ENCODE assay signal across 25 mouse cellular contexts in the genomic region with DNA sequence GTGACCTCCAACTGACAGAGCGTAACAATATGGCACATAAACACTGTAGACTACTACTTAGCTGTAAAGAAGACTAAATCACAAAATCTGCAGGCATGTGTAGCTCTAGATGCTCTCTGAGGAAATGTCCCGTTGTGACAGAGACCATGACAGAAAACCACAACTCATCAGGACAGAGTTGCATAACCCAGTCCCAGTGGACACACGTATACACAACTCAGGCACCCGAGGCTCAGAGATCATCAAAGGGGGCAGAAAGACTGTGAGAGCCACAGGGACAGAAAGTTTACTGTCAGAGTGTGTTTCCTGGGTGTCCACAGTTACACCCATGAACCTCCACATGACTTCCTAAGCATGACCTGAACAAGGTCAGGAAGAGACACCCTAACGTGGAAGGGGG. TPM values are rescaled to one million over a fixed set of nuclear protein-coding genes. Genes with fewer than 3 reads are reported as not detected.
DNase-seq lines count a peak whose midpoint lies in the region; ATAC-seq and TF ChIP-seq lines count a peak whose summit lies in the region.
"Had no signal": no experiment of that assay in that cellular context is flagged by ENCODE, and none has a peak within 500 bp of the region (broad histone marks: within the 10 kb centered on the region; RNA-seq: fewer than 3 reads in every experiment).

No protein-coding gene starts in this region.

- peak; percentile 33 for ATAC-seq in liver, postnatal 0 days
- ATAC-seq in liver, embryonic 11.5 days (replicated peaks; ENCODE audit: low FRiP score) = no peak
- ATAC-seq in granulocyte monocyte progenitor cell, adult 5-6 weeks (replicated peaks; ENCODE audit: poor library complexity, severe bottlenecking) = peak; percentile 100
- peak; percentile 99 for ATAC-seq in megakaryocyte progenitor cell, adult 5-6 weeks (replicated peaks; ENCODE audit: poor library complexity)
- ATAC-seq: CD4-positive, CD25-positive, alpha-beta regulatory T cell, adult 4 months; forebrain, embryonic 14.5 days; hindbrain, embryonic 16.5 days had no signal

- no peak overlapping the region for H3K4me3 ChIP-seq in liver, postnatal 0 days (ENCODE audit: low read depth, low read length)
- H3K4me3 ChIP-seq in liver, embryonic 11.5 days (ENCODE audit: low read depth, low read length) = no peak overlapping the region
- H3K4me3 ChIP-seq in bone marrow macrophage, adult 2 months (ENCODE audit: insufficient read depth, low read length) = no peak overlapping the region
- H3K4me3 ChIP-seq: embryonic facial prominence, embryonic 15.5 days; erythroblast, embryonic 14.5 days; forebrain, embryonic 10.5 days; gastrocnemius, adult 2 months; heart, embryonic 15.5 days; hindbrain, embryonic 12.5 days had no signal

- H3K36me3 ChIP-seq in liver, postnatal 0 days (replicated peaks; ENCODE audit: insufficient read depth, low read length) = peaks cover 26% of the 10 kb centered on the region
- peaks cover 3% of the 10 kb centered on the region for H3K36me3 ChIP-seq in liver, embryonic 11.5 days (ENCODE audit: control insufficient read depth, insufficient read depth, low read length)

- peaks cover 5% of the 10 kb centered on the region; the same call in 1 of the 2 replicates for H3K4me1 ChIP-seq in liver, postnatal 0 days (ENCODE audit: insufficient read depth)
- no peaks in the 10 kb centered on the region for H3K4me1 ChIP-seq in liver, embryonic 11.5 days (replicated peaks; ENCODE audit: control insufficient read depth, insufficient read depth, low read length)
- peaks cover 25% of the 10 kb centered on the region for H3K4me1 ChIP-seq in bone marrow macrophage, adult 2 months (ENCODE audit: control insufficient read depth, insufficient read depth, low read length)
- H3K4me1 ChIP-seq: embryonic facial prominence, embryonic 15.5 days; forebrain, embryonic 10.5 days; heart, embryonic 15.5 days; hindbrain, embryonic 12.5 days had no signal

- no peaks in the 10 kb centered on the region for H3K9me3 ChIP-seq in liver, postnatal 0 days (ENCODE audit: low read length)
- no peaks in the 10 kb centered on the region for H3K9me3 ChIP-seq in liver, embryonic 11.5 days (ENCODE audit: control insufficient read depth, low read length)
- H3K9me3 ChIP-seq: embryonic facial prominence, embryonic 15.5 days; forebrain, embryonic 10.5 days; G1E; heart, embryonic 15.5 days; hindbrain, embryonic 12.5 days had no signal

- H3K27ac ChIP-seq in liver, postnatal 0 days (ENCODE audit: low read depth) = no peak overlapping the region
- H3K27ac ChIP-seq in liver, embryonic 11.5 days (ENCODE audit: low read depth, low read length) = no peak overlapping the region
- H3K27ac ChIP-seq in bone marrow macrophage, adult 2 months (ENCODE audit: insufficient read depth, low read depth, low read length) = peak overlapping the region; percentile 41
- H3K27ac ChIP-seq: embryonic facial prominence, embryonic 15.5 days; forebrain, embryonic 10.5 days; gastrocnemius, adult 2 months; heart, embryonic 15.5 days; hindbrain, embryonic 12.5 days had no signal

- no peak for TF ChIP-seq EP300 in liver, postnatal 0 days (IDR thresholded peaks at IDR 0.05; ENCODE audit: low read depth)

- no peak overlapping the region for H3K4me2 ChIP-seq in liver, postnatal 0 days (ENCODE audit: low read depth, low read length)
- no peak overlapping the region for H3K4me2 ChIP-seq in liver, embryonic 11.5 days
- H3K4me2 ChIP-seq: embryonic facial prominence, embryonic 15.5 days; heart, embryonic 11.5 days; heart, embryonic 15.5 days; hindbrain, embryonic 12.5 days had no signal

- DNase-seq in liver, postnatal 0 days = no peak
- no peak for DNase-seq in liver, embryonic 11.5 days (ENCODE audit: low spot score)
- DNase-seq in thymus, postnatal 14 days = no peak
- DNase-seq in thymus, postnatal 25 days = no peak
- no peak for DNase-seq in thymus, postnatal 0 days (ENCODE audit: low spot score)
- DNase-seq: adrenal gland, postnatal 10 days; B cell, adult 2 months; cerebellum, adult 2 months; cerebellum, postnatal 10 days; embryo, embryonic 11 days; gastrocnemius, adult 2 months; gastrocnemius, postnatal 25 days had no signal

- 60% methylated on average over 5 of the region's 5 CpGs for WGBS in liver, postnatal 0 days (ENCODE audit: insufficient replicate concordance)
- 70% methylated on average over 5 of the region's 5 CpGs for WGBS in liver, embryonic 11.5 days

- TF ChIP-seq CTCF in liver, postnatal 0 days (IDR thresholded peaks at IDR 0.05; ENCODE audit: low read depth) = no peak
- TF ChIP-seq CTCF in bone marrow macrophage, adult 2 months (IDR thresholded peaks at IDR 0.05; ENCODE audit: low read depth, low read length) = no peak

- TF ChIP-seq POLR2A in bone marrow macrophage, adult 2 months (IDR thresholded peaks at IDR 0.05; ENCODE audit: borderline replicate concordance, low read depth, low read length) = no peak

- no peak overlapping the region for H3K9ac ChIP-seq in liver, postnatal 0 days (replicated peaks)
- no peak overlapping the region for H3K9ac ChIP-seq in liver, embryonic 11.5 days (ENCODE audit: low read depth, low read length)
- H3K9ac ChIP-seq: embryonic facial prominence, embryonic 15.5 days; heart, embryonic 15.5 days; hindbrain, embryonic 12.5 days had no signal

- no peaks in the 10 kb centered on the region for H3K27me3 ChIP-seq in liver, postnatal 0 days (ENCODE audit: insufficient read depth, low read length)
- no peaks in the 10 kb centered on the region for H3K27me3 ChIP-seq in liver, embryonic 11.5 days (replicated peaks; ENCODE audit: control insufficient read depth, insufficient read depth, low read length)
- H3K27me3 ChIP-seq: embryonic facial prominence, embryonic 15.5 days; heart, embryonic 15.5 days; hindbrain, embryonic 12.5 days had no signal

RNA-seq across cellular contexts. Expression of a gene that starts 29.4 kb away (rescaled TPM):
- polyA plus RNA-seq in liver, postnatal 0 days (2015; fragmentation: Nextera tagmentation; extraction: Ambion mirVana) = 69.3 and 74.2 TPM in 2 replicates
- polyA plus RNA-seq in liver, embryonic 11.5 days (2014; fragmentation: Nextera tagmentation; extraction: Ambion mirVana) = 65.9 and 72.1 TPM in 2 replicates
- 30.5 and 37.8 TPM in 2 replicates for polyA plus RNA-seq in bone marrow macrophage, adult 2 months (2012; ENCODE audit: insufficient read depth, insufficient read length, missing spikeins)
- total RNA-seq in granulocyte monocyte progenitor cell, adult 5-6 weeks (2014; fragmentation: Nextera tagmentation) = 39.6 and 50.4 TPM in 2 replicates
- total RNA-seq in granulocyte monocyte progenitor cell, adult 5-6 weeks (2017) = 38.6 and 40.5 TPM in 2 replicates
- 35.2 and 40.7 TPM in 2 replicates for total RNA-seq in megakaryocyte progenitor cell, adult 5-6 weeks (2015)
- 30.9 and 38.1 TPM in 2 replicates for total RNA-seq in megakaryocyte progenitor cell, adult 5-6 weeks (2017)
- polyA plus RNA-seq in thymus, postnatal 0 days (2015; fragmentation: Nextera tagmentation; extraction: Ambion mirVana) = 44.4 and 44.7 TPM in 2 replicates

RNA-seq across cellular contexts. Expression of a gene that starts 34.7 kb away (rescaled TPM):
- polyA plus RNA-seq in liver, postnatal 0 days (2015; fragmentation: Nextera tagmentation; extraction: Ambion mirVana) = 4.3 and 6.4 TPM in 2 replicates
- polyA plus RNA-seq in liver, embryonic 11.5 days (2014; fragmentation: Nextera tagmentation; extraction: Ambion mirVana) = 13.4 and 14.2 TPM in 2 replicates
- 83.3 and 91.7 TPM in 2 replicates for polyA plus RNA-seq in bone marrow macrophage, adult 2 months (2012; ENCODE audit: insufficient read depth, insufficient read length, missing spikeins)
- total RNA-seq in granulocyte monocyte progenitor cell, adult 5-6 weeks (2014; fragmentation: Nextera tagmentation) = 28.2 and 36.4 TPM in 2 replicates
- 42.3 and 45.7 TPM in 2 replicates for total RNA-seq in granulocyte monocyte progenitor cell, adult 5-6 weeks (2017)
- total RNA-seq in megakaryocyte progenitor cell, adult 5-6 weeks (2015) = 36.9 and 40.2 TPM in 2 replicates
- total RNA-seq in megakaryocyte progenitor cell, adult 5-6 weeks (2017) = 46.5 and 53.8 TPM in 2 replicates
- polyA plus RNA-seq in thymus, postnatal 0 days (2015; fragmentation: Nextera tagmentation; extraction: Ambion mirVana) = 17.6 and 19.9 TPM in 2 replicates
